Mouse (Mus musculus) ES-E14 (cell line): ENCODE data around the gene Mapkapk3. TPM values are rescaled to one million over a fixed set of nuclear protein-coding genes. Genes with fewer than 3 reads are reported as not detected.
A peak's percentile ranks its signal among the peaks of the same experiment; 100 is the strongest.

ENCODE experiments used
- DNase-seq: peaks from one replicate; pipeline ENCODE4 v3.0.0-alpha.2; 2013; ENCODE audit warnings: low read depth, low spot score
- H3K27ac ChIP-seq: 2 replicates; pipeline ENCODE4 v1.5.1; 2012; ENCODE audit warnings: low read depth, mild to moderate bottlenecking, low read length, moderate library complexity, mixed read lengths; ENCODE audit not compliant: poor library complexity, insufficient read depth, severe bottlenecking
- H3K36me3 ChIP-seq: 2 replicates; pipeline ENCODE4 v1.6.1; 2012; ENCODE audit warnings: mild to moderate bottlenecking, low read length, moderate library complexity, mixed read lengths; ENCODE audit not compliant: control insufficient read depth, poor library complexity, insufficient read depth, severe bottlenecking
- H3K4me1 ChIP-seq, 2 experiments: fragments of 150-350 bp in 1 of 2; sonication (generic) in 1 of 2; 2 replicates each; pipeline ENCODE4 v1.6.1; 2012; ENCODE audit warnings: low read length in 2 of 2, mild to moderate bottlenecking in 1 of 2, mixed read lengths in 1 of 2; ENCODE audit not compliant: control insufficient read depth in 2 of 2, insufficient read depth in 2 of 2, poor library complexity in 1 of 2
- H3K4me3 ChIP-seq, 2 experiments: fragments of 150-350 bp in 1 of 2; sonication (generic) in 1 of 2; 2 replicates each; pipeline ENCODE4 v1.5.1; 2012; ENCODE audit warnings: low read length in 2 of 2, low read depth in 1 of 2, mild to moderate bottlenecking in 1 of 2, mixed read lengths in 1 of 2; ENCODE audit not compliant: insufficient read depth in 1 of 2, poor library complexity in 1 of 2, severe bottlenecking in 1 of 2
- H3K9ac ChIP-seq: 2 replicates; pipeline ENCODE4 v1.6.1; 2012; ENCODE audit warnings: low read depth, mild to moderate bottlenecking, low read length, mixed read lengths; ENCODE audit not compliant: poor library complexity, insufficient read depth, severe bottlenecking
- H3K9me3 ChIP-seq: fragments of 150-350 bp; sonication (generic); 2 replicates; pipeline ENCODE4 v1.6.1; 2012; ENCODE audit warnings: low read depth, mild to moderate bottlenecking, low read length; ENCODE audit not compliant: control insufficient read depth, insufficient read depth
- CHD2 ChIP-seq: IDR thresholded peaks from 2 replicates; pipeline ENCODE4 v1.6.1; 2014; ENCODE audit warnings: mild to moderate bottlenecking, low read depth, low read length, inconsistent platforms
- HCFC1 ChIP-seq: IDR thresholded peaks from 2 replicates; pipeline ENCODE4 v1.6.1; 2012; ENCODE audit warnings: low read length, inconsistent platforms, borderline replicate concordance; ENCODE audit not compliant: insufficient read depth
- MAFK ChIP-seq: IDR thresholded peaks from 2 replicates; pipeline ENCODE4 v1.6.1; 2014; ENCODE audit warnings: mild to moderate bottlenecking, low read depth, low read length, inconsistent platforms; ENCODE audit not compliant: insufficient read depth
- ZC3H11A ChIP-seq: IDR thresholded peaks from 2 replicates; pipeline ENCODE4 v1.6.1; 2012; ENCODE audit warnings: low read depth, mild to moderate bottlenecking, inconsistent platforms, low read length, borderline replicate concordance
- ZNF384 ChIP-seq: IDR thresholded peaks from 2 replicates; pipeline ENCODE4 v1.6.1; 2012; ENCODE audit warnings: low read depth, low read length, inconsistent platforms
- in situ Hi-C, 2 experiments: fragments of 600-800 bp; cut with MboI; formaldehyde crosslinking; loops; one replicate each; pipeline ENCODE4 v1.15.1; 2025; ENCODE audit warnings: low sequenced_read_pairs in 2 of 2, inconsistent platforms in 1 of 2; ENCODE audit not compliant: unreplicated experiment in 2 of 2
- total RNA-seq: library from RNA; depleted of rRNA; stranded (reverse); fragments of 300-350 nt; gene quantifications from 2 replicates; pipeline ENCODE4 v1.2.3, GENCODE M21; 2012

The Mapkapk3 gene
- total RNA-seq, 1 experiment: 25.7 TPM

DNA sequence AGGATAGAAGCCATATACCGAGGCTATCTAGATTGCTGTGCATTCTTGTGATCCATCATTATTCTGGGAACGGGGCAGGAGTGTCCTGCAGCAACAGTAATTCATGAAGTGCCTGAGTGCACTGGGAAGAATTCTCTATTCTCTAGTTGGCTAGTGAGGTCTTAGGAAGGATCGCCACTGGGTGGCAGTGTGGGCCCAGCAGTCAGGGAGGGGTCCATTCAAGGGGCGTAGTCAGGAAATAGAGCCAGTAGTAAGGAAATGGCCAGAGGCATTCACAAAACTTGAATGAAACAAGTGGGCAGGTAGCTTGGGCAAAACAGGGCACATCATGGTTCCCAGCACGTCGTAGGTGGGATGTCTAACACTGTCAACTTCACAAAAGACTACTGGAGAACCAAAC lies 4.6 kb upstream of the Mapkapk3 start:
- Histone ChIP-seq H3K4me1 (peaks cover 2 to 10% of the 10 kb centered on the region in 2 experiments; a peak in 3 of 4 replicates), H3K4me3 (no peak overlapping the region), H3K27ac (no peak overlapping the region), H3K9ac (no peak overlapping the region), H3K9me3 (no peaks in the 10 kb centered on the region), H3K36me3 (no peaks in the 10 kb centered on the region)
- no peak for DNase-seq
- TF ChIP-seq MAFK: no peak
- TF ChIP-seq CHD2: no peak
- no peak for TF ChIP-seq ZNF384
- TF ChIP-seq ZC3H11A: no peak
- no peak for TF ChIP-seq HCFC1
- in situ Hi-C loops: loop anchor here in 1 of 2 experiments (10.0 kb wide), 1 partner anchor 389 kb away; no protein-coding TSS in a partner anchor

- TF ChIP-seq MAFK: no peak
- peak; percentile 86 for TF ChIP-seq ZC3H11A
- Histone ChIP-seq H3K9me3 (no peaks in the 10 kb centered on the region), H3K4me1 (peaks cover 2 to 20% of the 10 kb centered on the region in 2 experiments; a peak in 3 of 4 replicates), H3K27ac (no peak overlapping the region), H3K36me3 (peaks cover 5% of the 10 kb centered on the region; the same call in 1 of the 2 replicates), H3K9ac (no peak overlapping the region), H3K4me3 (no peak overlapping the region)
- in situ Hi-C loops: loop anchor here in 1 of 2 experiments (10.0 kb wide), 1 partner anchor 386 kb away; no protein-coding TSS in a partner anchor
- no peak for DNase-seq
Measured at GRCm38 (mm10) chr9:107290897-107291296, 1.2 kb upstream of the Mapkapk3 start.

DNA sequence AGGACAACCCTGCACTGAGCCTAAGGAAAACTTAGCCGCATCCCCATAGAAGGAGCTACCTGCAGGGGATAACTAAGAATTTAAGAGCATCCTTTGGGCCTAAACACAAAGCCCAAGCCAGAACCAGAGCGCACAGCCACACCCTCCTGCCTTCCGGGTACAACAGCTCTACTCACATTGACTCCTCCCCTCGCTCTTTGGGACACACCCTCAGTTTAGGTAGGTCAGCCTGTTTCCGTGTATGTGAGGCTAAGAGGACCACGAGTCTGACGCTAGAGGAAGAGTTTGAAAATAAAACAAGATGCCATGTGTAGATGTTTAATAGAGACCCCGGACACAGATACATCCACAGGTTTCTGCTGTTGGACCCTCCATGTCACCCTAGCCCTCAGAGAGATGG lies 966 bp downstream of the Mapkapk3 start:
- H3K36me3 ChIP-seq: peaks cover 7% of the 10 kb centered on the region; the same call in 1 of the 2 replicates
- TF ChIP-seq ZNF384 (no peak), CHD2 (no peak), HCFC1 (no peak), ZC3H11A (no peak), MAFK (no peak)
- peak; percentile 69 for DNase-seq
- in situ Hi-C loops: no loop called here
- H3K4me1 ChIP-seq: peaks cover 2 to 25% of the 10 kb centered on the region in 2 experiments; a peak in 3 of 4 replicates
- peak overlapping the region; percentile 71 for H3K9ac ChIP-seq
- peak overlapping the region; percentile 76 to 78 for H3K4me3 ChIP-seq
- H3K9me3 ChIP-seq: no peaks in the 10 kb centered on the region
- H3K27ac ChIP-seq: peak overlapping the region; percentile 20; the same call in 1 of the 2 replicates

DNA sequence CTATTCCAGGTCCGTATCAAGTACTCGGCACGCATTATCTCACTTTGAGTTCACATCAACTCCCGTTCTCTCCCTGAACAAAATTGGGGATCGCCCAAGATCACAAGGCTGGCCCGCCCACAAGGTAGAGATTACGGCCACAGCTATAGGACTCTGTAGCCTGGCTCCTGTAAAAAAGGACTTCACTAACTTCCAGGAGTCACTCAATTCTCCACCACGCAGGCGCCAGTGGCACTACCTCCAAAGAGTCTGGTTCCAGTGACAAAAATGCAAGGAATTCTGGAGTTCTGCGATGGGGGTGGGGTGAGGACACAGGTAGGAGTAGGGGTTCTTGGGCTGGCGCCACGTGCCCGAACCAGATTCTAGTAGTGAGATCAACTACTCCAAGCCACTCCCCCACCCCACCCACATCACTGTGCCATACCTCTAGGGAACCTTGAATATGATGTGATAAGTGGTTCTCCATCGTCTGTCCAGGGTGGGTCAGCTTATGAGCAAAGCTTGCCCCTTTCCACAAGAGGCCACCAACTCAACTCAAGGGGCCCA lies 1.5 kb downstream of the Mapkapk3 start:
- Histone ChIP-seq H3K9me3 (no peaks in the 10 kb centered on the region), H3K36me3 (peaks cover 7% of the 10 kb centered on the region; the same call in 1 of the 2 replicates), H3K4me3 (peak overlapping the region; percentile 76 to 78; a peak in 3 of 4 replicates), H3K9ac (no peak overlapping the region), H3K4me1 (peaks cover 2 to 25% of the 10 kb centered on the region in 2 experiments; a peak in 3 of 4 replicates), H3K27ac (no peak overlapping the region)
- in situ Hi-C loops: no loop called here
- no peak for TF ChIP-seq ZC3H11A
- TF ChIP-seq ZNF384: no peak
- TF ChIP-seq CHD2: no peak
- no peak for TF ChIP-seq HCFC1
- TF ChIP-seq MAFK: no peak
- DNase-seq: no peak
